Mouse (Mus musculus): Measurements from ENCODE around the gene Gpnmb. TPM values are rescaled to one million over a fixed set of nuclear protein-coding genes. Genes with fewer than 3 reads are reported as not detected.

Gpnmb gene
- 0.88 TPM for polyA plus RNA-seq (2012; fragmentation: generic; extraction: Trizol)
- long read RNA-seq, experiment 1: 0 reads
- long read RNA-seq, experiment 2: 0 reads

DNA sequence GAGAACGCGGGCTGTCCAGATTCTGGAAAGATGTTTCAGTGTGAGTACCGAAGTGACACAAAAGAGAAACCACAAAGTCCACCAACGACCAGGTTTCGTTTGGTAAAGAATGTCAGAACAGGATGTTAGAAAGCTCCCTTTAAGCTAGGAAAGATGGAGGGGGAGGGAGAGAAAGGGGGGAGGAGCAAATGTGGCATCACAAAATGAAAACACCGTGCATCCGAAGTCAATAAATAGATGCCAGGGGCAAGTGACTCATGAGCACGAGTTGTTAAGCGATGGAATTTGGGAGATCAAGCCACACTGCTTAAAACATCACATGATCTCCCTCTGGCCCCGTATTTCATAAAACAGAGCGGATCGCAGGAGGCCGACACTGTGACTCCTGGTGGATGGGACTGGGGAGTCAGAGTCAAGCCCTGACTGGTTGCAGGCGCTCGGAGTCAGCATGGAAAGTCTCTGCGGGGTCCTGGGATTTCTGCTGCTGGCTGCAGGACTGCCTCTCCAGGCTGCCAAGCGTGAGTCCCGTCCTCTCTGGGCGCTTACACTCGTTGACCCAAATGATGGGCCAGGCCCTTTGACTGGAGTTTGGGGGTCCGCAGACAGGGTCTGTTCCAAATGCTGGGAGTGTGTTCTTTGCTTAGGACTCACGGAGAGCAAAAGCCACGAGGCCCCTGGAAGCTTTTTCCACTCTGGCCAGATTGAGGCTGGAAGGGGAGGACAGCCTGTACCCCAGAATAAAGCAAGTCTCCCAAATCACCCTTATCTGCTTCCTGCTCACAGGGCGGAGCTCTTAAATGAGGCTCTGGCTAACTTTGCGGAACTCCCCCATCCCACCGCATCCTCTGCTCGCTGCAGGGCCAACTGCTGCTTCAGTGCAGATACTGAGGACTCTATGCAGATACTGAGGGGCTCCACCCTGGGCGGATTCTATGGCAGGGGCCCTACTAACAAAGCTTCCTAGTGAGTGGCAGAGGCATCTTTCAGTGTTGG lies at the start of gene Gpnmb:
Gene Gpnmb, plus strand, starts transcription at position 272 of the 993 bp plus-strand sequence.
- Histone ChIP-seq H3K79me3 (ENCODE audit: low read depth) (no peaks in the 10 kb centered on the region), H3K79me2 (ENCODE audit: control insufficient read depth, insufficient read depth) (no peaks in the 10 kb centered on the region), H3K27me3 (ENCODE audit: control insufficient read depth, insufficient read depth, insufficient read length) (peaks cover 3% of the 10 kb centered on the region), H3ac (ENCODE audit: control insufficient read depth, insufficient read length, low read depth) (no peak within 1 kb of the TSS), H3K36me3 (ENCODE audit: control insufficient read depth, insufficient read depth) (no peaks in the 10 kb centered on the region), H3K4me3 (ENCODE audit: insufficient read depth, poor library complexity, severe bottlenecking) (no peak within 1 kb of the TSS)
- no peak for TF ChIP-seq MYOD1 (IDR thresholded peaks at IDR 0.05; ENCODE audit: control insufficient read depth, insufficient read length, low read depth)
- no peak for TF ChIP-seq USF1 (IDR thresholded peaks at IDR 0.05; ENCODE audit: low read depth)
- TF ChIP-seq MAX (IDR thresholded peaks at IDR 0.05): no peak

DNA sequence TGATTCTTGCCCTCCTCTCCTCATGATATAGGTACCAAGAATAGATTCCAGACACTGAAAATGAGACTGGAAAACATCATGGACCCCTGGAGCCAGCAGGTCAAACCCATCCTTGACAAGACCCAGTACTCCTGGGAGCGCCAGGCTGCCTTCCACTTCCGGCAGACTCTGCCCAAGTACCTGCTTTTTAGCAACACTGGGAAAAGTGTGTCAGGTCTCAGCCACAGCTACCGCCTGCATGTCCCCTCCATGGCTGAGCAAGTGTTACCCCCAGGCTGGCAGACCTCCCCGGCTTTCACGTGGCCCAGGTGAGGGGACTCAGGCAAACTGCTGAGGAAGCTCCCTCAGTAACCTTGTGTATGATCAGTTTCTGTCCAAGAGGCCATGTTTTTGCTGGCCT lies 46.4 kb upstream of the Gpnmb start:
- TF ChIP-seq FOSL1 (IDR thresholded peaks at IDR 0.05; ENCODE audit: insufficient read depth, low read length, poor library complexity, severe bottlenecking) (no peak), USF1 (IDR thresholded peaks at IDR 0.05; ENCODE audit: low read depth) (no peak)
- H3ac ChIP-seq (ENCODE audit: control insufficient read depth, insufficient read length, low read depth): no peak overlapping the region
- H3K79me3 ChIP-seq (ENCODE audit: low read depth): no peaks in the 10 kb centered on the region

DNA sequence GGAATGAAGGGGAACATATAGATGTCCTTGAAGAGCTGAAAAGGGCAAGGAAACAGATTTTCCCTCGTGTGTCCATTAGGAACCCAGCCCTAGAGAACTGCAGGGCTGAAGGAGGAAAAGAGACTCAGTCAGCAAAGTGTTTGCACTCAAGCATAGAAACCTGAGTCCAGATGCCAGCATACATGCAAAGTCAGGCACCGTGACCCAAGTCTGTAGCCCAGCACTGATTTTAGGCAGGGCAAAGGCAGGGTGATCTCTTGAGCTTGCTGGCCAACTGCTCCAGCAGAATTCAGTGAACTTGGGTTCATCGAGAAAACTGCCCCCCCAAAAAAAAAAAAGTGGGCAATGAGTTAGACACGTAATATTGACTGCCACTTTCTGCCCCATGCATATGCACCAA lies 44.4 kb upstream of the Gpnmb start:
- Histone ChIP-seq H3K36me3 (ENCODE audit: control insufficient read depth, insufficient read depth) (no peaks in the 10 kb centered on the region), H3K79me3 (ENCODE audit: low read depth) (no peaks in the 10 kb centered on the region), H3K79me2 (ENCODE audit: control insufficient read depth, insufficient read depth) (no peaks in the 10 kb centered on the region)

More for the DNA sequence above, 46.4 kb upstream of the Gpnmb start:
- Histone ChIP-seq H3K36me3 (ENCODE audit: control insufficient read depth, insufficient read depth) (no peaks in the 10 kb centered on the region), H3K79me2 (ENCODE audit: control insufficient read depth, insufficient read depth) (no peaks in the 10 kb centered on the region), H3K27me3 (ENCODE audit: control insufficient read depth, insufficient read depth, insufficient read length) (no peaks in the 10 kb centered on the region), H3K4me3 (ENCODE audit: insufficient read depth, poor library complexity, severe bottlenecking) (no peak overlapping the region)

DNA sequence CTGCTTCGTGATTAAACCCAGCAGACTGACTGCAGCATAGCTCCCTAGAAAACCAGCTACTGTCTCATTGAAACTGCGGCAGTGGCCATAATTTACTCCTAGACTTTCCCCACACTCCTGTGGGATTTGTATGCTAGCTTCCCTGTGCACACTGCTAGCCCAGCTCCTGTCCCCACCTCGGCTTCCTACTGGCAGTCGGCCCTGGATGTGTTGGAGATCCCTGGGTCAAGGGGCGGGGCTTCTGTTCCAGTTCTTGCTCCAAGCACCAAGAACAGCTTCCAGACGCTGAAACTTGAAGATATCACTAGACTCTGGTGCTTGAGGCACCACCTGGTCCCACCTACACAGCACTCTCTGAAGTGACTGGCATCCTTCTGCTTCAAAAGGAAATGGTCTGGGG lies 38.2 kb upstream of the Gpnmb start:
- Histone ChIP-seq H3K36me3 (ENCODE audit: control insufficient read depth, insufficient read depth) (no peaks in the 10 kb centered on the region), H3ac (ENCODE audit: control insufficient read depth, insufficient read length, low read depth) (no peak overlapping the region), H3K79me2 (ENCODE audit: control insufficient read depth, insufficient read depth) (no peaks in the 10 kb centered on the region), H3K4me3 (ENCODE audit: insufficient read depth, poor library complexity, severe bottlenecking) (no peak overlapping the region), H3K27me3 (ENCODE audit: control insufficient read depth, insufficient read depth, insufficient read length) (no peaks in the 10 kb centered on the region), H3K79me3 (ENCODE audit: low read depth) (no peaks in the 10 kb centered on the region)
- TF ChIP-seq FOSL1 (IDR thresholded peaks at IDR 0.05; ENCODE audit: insufficient read depth, low read length, poor library complexity, severe bottlenecking) (no peak), MAX (IDR thresholded peaks at IDR 0.05) (no peak), MYOD1 (IDR thresholded peaks at IDR 0.05; ENCODE audit: control insufficient read depth, insufficient read length, low read depth) (no peak), CEBPB (IDR thresholded peaks at IDR 0.05; ENCODE audit: low read depth) (no peak), MYOG (IDR thresholded peaks at IDR 0.05; ENCODE audit: control insufficient read depth, extremely low read depth, insufficient read length) (no peak), CTCF (IDR thresholded peaks at IDR 0.05; ENCODE audit: control insufficient read depth, insufficient read depth, insufficient read length) (no peak)

More for the DNA sequence above, 44.4 kb upstream of the Gpnmb start:
- TF ChIP-seq MAX (IDR thresholded peaks at IDR 0.05) (no peak), CTCF (IDR thresholded peaks at IDR 0.05; ENCODE audit: control insufficient read depth, insufficient read depth, insufficient read length) (no peak), MYOD1 (IDR thresholded peaks at IDR 0.05; ENCODE audit: control insufficient read depth, insufficient read length, low read depth) (no peak), CEBPB (IDR thresholded peaks at IDR 0.05; ENCODE audit: low read depth) (no peak), USF1 (IDR thresholded peaks at IDR 0.05; ENCODE audit: low read depth) (no peak), FOSL1 (IDR thresholded peaks at IDR 0.05; ENCODE audit: insufficient read depth, low read length, poor library complexity, severe bottlenecking) (no peak), MYOG (IDR thresholded peaks at IDR 0.05; ENCODE audit: control insufficient read depth, extremely low read depth, insufficient read length) (no peak)
- Histone ChIP-seq H3K27me3 (ENCODE audit: control insufficient read depth, insufficient read depth, insufficient read length) (no peaks in the 10 kb centered on the region), H3K4me3 (ENCODE audit: insufficient read depth, poor library complexity, severe bottlenecking) (no peak overlapping the region), H3ac (ENCODE audit: control insufficient read depth, insufficient read length, low read depth) (no peak overlapping the region)

DNA sequence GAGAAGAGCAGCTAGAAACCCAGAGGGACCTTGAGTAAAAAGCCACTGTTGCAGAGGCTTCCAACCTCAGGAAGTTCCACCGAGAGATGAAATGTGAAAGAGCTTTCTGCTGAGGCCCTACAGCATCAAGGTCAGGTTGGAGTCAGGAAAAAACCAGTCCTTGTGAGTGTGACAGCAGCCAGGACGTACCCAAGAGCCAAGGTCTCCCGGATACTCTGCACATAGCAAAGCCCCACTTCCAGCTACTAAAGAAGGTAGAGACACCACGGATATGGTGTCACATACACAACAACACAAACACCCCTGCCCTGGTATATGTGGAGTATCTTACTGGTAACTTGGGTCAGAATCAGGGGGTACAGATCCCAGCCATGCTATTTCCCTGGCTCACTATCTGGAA lies 37.5 kb upstream of the Gpnmb start:
- Histone ChIP-seq H3K4me3 (ENCODE audit: insufficient read depth, poor library complexity, severe bottlenecking) (no peak overlapping the region), H3K79me2 (ENCODE audit: control insufficient read depth, insufficient read depth) (no peaks in the 10 kb centered on the region), H3K27me3 (ENCODE audit: control insufficient read depth, insufficient read depth, insufficient read length) (no peaks in the 10 kb centered on the region), H3ac (ENCODE audit: control insufficient read depth, insufficient read length, low read depth) (no peak overlapping the region), H3K79me3 (ENCODE audit: low read depth) (no peaks in the 10 kb centered on the region), H3K36me3 (ENCODE audit: control insufficient read depth, insufficient read depth) (no peaks in the 10 kb centered on the region)
- TF ChIP-seq MAX (IDR thresholded peaks at IDR 0.05) (no peak), FOSL1 (IDR thresholded peaks at IDR 0.05; ENCODE audit: insufficient read depth, low read length, poor library complexity, severe bottlenecking) (no peak), CEBPB (IDR thresholded peaks at IDR 0.05; ENCODE audit: low read depth) (no peak), MYOD1 (IDR thresholded peaks at IDR 0.05; ENCODE audit: control insufficient read depth, insufficient read length, low read depth) (no peak), CTCF (IDR thresholded peaks at IDR 0.05; ENCODE audit: control insufficient read depth, insufficient read depth, insufficient read length) (no peak), MYOG (IDR thresholded peaks at IDR 0.05; ENCODE audit: control insufficient read depth, extremely low read depth, insufficient read length) (no peak), USF1 (IDR thresholded peaks at IDR 0.05; ENCODE audit: low read depth) (no peak)

DNA sequence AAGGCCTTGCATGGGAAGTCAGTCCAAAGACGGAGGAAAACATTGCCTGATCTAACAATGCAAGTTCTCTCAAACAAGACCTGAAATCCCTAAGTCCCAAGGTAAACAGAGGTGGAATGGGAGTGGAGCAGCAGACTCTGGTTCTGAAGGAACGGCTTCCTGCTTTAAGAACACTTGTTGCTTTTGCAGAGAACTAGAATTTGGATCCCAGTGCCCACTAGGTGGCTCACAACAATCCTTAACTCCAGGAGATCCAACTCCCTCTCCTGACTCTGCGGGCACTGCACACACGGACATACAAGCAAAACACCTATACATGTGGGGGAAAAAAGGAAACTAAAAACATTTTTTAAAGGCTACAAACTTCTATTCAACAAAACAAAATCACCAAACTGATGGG lies 33.0 kb upstream of the Gpnmb start:
- H3ac ChIP-seq (ENCODE audit: control insufficient read depth, insufficient read length, low read depth): no peak overlapping the region
- H3K79me3 ChIP-seq (ENCODE audit: low read depth): no peaks in the 10 kb centered on the region
- no peaks in the 10 kb centered on the region for H3K36me3 ChIP-seq (ENCODE audit: control insufficient read depth, insufficient read depth)
- no peaks in the 10 kb centered on the region for H3K79me2 ChIP-seq (ENCODE audit: control insufficient read depth, insufficient read depth)
- H3K27me3 ChIP-seq (ENCODE audit: control insufficient read depth, insufficient read depth, insufficient read length): no peaks in the 10 kb centered on the region
- TF ChIP-seq FOSL1 (IDR thresholded peaks at IDR 0.05; ENCODE audit: insufficient read depth, low read length, poor library complexity, severe bottlenecking) (no peak), MYOG (IDR thresholded peaks at IDR 0.05; ENCODE audit: control insufficient read depth, extremely low read depth, insufficient read length) (no peak)
- H3K4me3 ChIP-seq (ENCODE audit: insufficient read depth, poor library complexity, severe bottlenecking): no peak overlapping the region

Measured in C2C12 (cell line).